Comparison of ENCODE assay signal across 8 mouse cellular contexts in genomic region chr2:168205681-168206631, GRCm38 (mm10). TPM values are rescaled to one million over a fixed set of nuclear protein-coding genes. Genes with fewer than 3 reads are reported as not detected.
DNase-seq lines count a peak whose midpoint lies in the region; ATAC-seq and TF ChIP-seq lines count a peak whose summit lies in the region.

No protein-coding gene starts in this region.

- peaks cover 30 to 64% of the 10 kb centered on the region in 2 experiments for H3K36me3 ChIP-seq in CH12.LX (replicated peaks in 1 of 2; ENCODE audit: control insufficient read depth in 1 of 2, insufficient read depth in 1 of 2, low read length in 1 of 2)
- H3K36me3 ChIP-seq in embryonic facial prominence, embryonic 10.5 days (replicated peaks) = peaks cover 75% of the 10 kb centered on the region
- H3K36me3 ChIP-seq in heart, embryonic 16.5 days (ENCODE audit: control insufficient read depth, insufficient read depth) = peaks cover 33% of the 10 kb centered on the region

- H3K4me2 ChIP-seq in CH12.LX (ENCODE audit: insufficient read depth, low read depth, poor library complexity, severe bottlenecking) = peak overlapping the region; percentile 63
- H3K4me2 ChIP-seq in heart, embryonic 16.5 days (ENCODE audit: low read depth, low read length) = peak overlapping the region; percentile 79

- peak; percentile 29; the same call in 1 of the 2 replicates for TF ChIP-seq POLR2A in CH12.LX (IDR thresholded peaks at IDR 0.05; ENCODE audit: low read depth, low read length)

- H3K4me1 ChIP-seq in CH12.LX (ENCODE audit: control insufficient read depth in 1 of 2, insufficient read depth in 2 of 2) = peaks cover 12 to 49% of the 10 kb centered on the region in 2 experiments
- peaks cover 27% of the 10 kb centered on the region for H3K4me1 ChIP-seq in embryonic facial prominence, embryonic 10.5 days
- peaks cover 25% of the 10 kb centered on the region for H3K4me1 ChIP-seq in heart, embryonic 16.5 days (ENCODE audit: control insufficient read depth, insufficient read depth, low read length)

- under 1% methylated on average over 49 of the region's 49 CpGs for WGBS in embryonic facial prominence, embryonic 10.5 days
- under 1% methylated on average over 49 of the region's 49 CpGs for WGBS in heart, embryonic 16.5 days

- H3K27me3 ChIP-seq in CH12.LX (replicated peaks) = no peaks in the 10 kb centered on the region
- H3K27me3 ChIP-seq in embryonic facial prominence, embryonic 10.5 days (replicated peaks; ENCODE audit: low read depth, poor library complexity, severe bottlenecking) = no peaks in the 10 kb centered on the region
- no peaks in the 10 kb centered on the region for H3K27me3 ChIP-seq in heart, embryonic 16.5 days (ENCODE audit: control insufficient read depth, insufficient read depth, low read length)

- no peak for TF ChIP-seq RAD21 in CH12.LX (IDR thresholded peaks at IDR 0.05; ENCODE audit: low read depth, low read length)

- in situ Hi-C loops in CH12.LX (cut with MboI; ENCODE audit: low pct_ligation_motif_present, low pct_unique_long_range_greater_than_20kb, low sequenced_read_pairs) = loop anchor here (5.0 kb wide), 1 partner anchor 94 kb away; no protein-coding TSS in a partner anchor

- TF ChIP-seq EP300 in CH12.LX (IDR thresholded peaks at IDR 0.05; ENCODE audit: low read length) = no peak

- peaks cover 4% of the 10 kb centered on the region for H3K9me3 ChIP-seq in CH12.LX (replicated peaks; ENCODE audit: low read length)
- H3K9me3 ChIP-seq in embryonic facial prominence, embryonic 10.5 days = no peaks in the 10 kb centered on the region
- peaks cover 4% of the 10 kb centered on the region; the same call in 1 of the 2 replicates for H3K9me3 ChIP-seq in heart, embryonic 16.5 days (replicated peaks; ENCODE audit: control insufficient read depth, low read length)

- 0 out of 2 replicates have a peak, but pooled peaks have one; percentile 3 for ATAC-seq in heart, embryonic 16.5 days (replicated peaks; ENCODE audit: extremely low read depth, insufficient read depth, low FRiP score)

- TF ChIP-seq CTCF in CH12.LX (conservative IDR thresholded peaks at IDR 0.05 in 1 of 2, IDR thresholded peaks at IDR 0.05 in 1 of 2; ENCODE audit: low read depth in 2 of 2, low read length in 2 of 2) = no peak

- peak overlapping the region; percentile 78 for H3K27ac ChIP-seq in CH12.LX (ENCODE audit: insufficient read depth, low read depth)
- H3K27ac ChIP-seq in embryonic facial prominence, embryonic 10.5 days (replicated peaks) = peak overlapping the region; percentile 100
- H3K27ac ChIP-seq in heart, embryonic 16.5 days (ENCODE audit: low read length) = peak overlapping the region; percentile 99

- dilution Hi-C loops in CH12.LX (cut with MboI; ENCODE audit: extremely low pct_ligation_motif_present, extremely low pct_unique_long_range_greater_than_20kb, low sequenced_read_pairs) = no loop called here

- H3K9ac ChIP-seq in CH12.LX (ENCODE audit: insufficient read depth, low read depth) = peak overlapping the region; percentile 94
- peak overlapping the region; percentile 100 for H3K9ac ChIP-seq in heart, embryonic 16.5 days (ENCODE audit: low read length)

- peaks cover 52% of the 10 kb centered on the region for H3K79me2 ChIP-seq in CH12.LX (replicated peaks; ENCODE audit: control insufficient read depth, extremely low read depth, insufficient read depth, poor library complexity, severe bottlenecking)

- H3K4me3 ChIP-seq in CH12.LX (replicated peaks in 1 of 3; ENCODE audit: low read depth in 2 of 3, low read length in 2 of 3, poor library complexity in 1 of 3) = peak overlapping the region; percentile 94 to 100 (median 96)
- H3K4me3 ChIP-seq in embryonic facial prominence, embryonic 10.5 days = peak overlapping the region; percentile 99
- H3K4me3 ChIP-seq in heart, embryonic 16.5 days (ENCODE audit: low read length) = peak overlapping the region; percentile 87

- DNase-seq in CH12.LX (ENCODE audit: extremely low read depth) = no peak
- peak; percentile 11 for DNase-seq in T-cell, adult 2 months (ENCODE audit: low spot score)
- peak; percentile 70 for DNase-seq in embryonic facial prominence, embryonic 10.5 days (ENCODE audit: low spot score)
- DNase-seq in kidney, postnatal 4 days = peak; percentile 41 to 57
- peak; percentile 32 for DNase-seq in lung, postnatal 10 days
- peak; percentile 48 for DNase-seq in right cerebral cortex, postnatal 4 days
- DNase-seq in adipocyte (ENCODE audit: low spot score) = no peak

TF ChIP-seq in CH12.LX, 34 proteins besides CTCF, POLR2A, EP300 and RAD21:
- TF ChIP-seq MAX (IDR thresholded peaks at IDR 0.05; ENCODE audit: low read length) (no peak), GABPA (IDR thresholded peaks at IDR 0.05; ENCODE audit: insufficient replicate concordance, low read depth, low read length) (no peak), MAFK (IDR thresholded peaks at IDR 0.05; ENCODE audit: insufficient replicate concordance, low read length) (no peak), KAT2A (IDR thresholded peaks at IDR 0.05; ENCODE audit: insufficient replicate concordance, low read length) (no peak), UBTF (IDR thresholded peaks at IDR 0.05; ENCODE audit: low read depth, low read length) (peak; percentile 42; the same call in 1 of the 2 replicates), HCFC1 (IDR thresholded peaks at IDR 0.05; ENCODE audit: low read depth, low read length) (no peak), SIN3A (IDR thresholded peaks at IDR 0.05; ENCODE audit: low read length) (0 out of 2 replicates have a peak, but pooled peaks have one; percentile 11), TCF12 (IDR thresholded peaks at IDR 0.05; ENCODE audit: low read depth, low read length) (no peak), MXI1 (IDR thresholded peaks at IDR 0.05; ENCODE audit: low read depth, low read length) (no peak; the same call in 1 of the 2 replicates)

RNA-seq across cellular contexts. Expression of gene Adnp, which starts 1.0 kb away (rescaled TPM):
- total RNA-seq in CH12.LX (2012; rRNA removed) (3.3 and 3.5 TPM in 2 replicates), CH12.LX (2014; rRNA removed) (1.3 TPM in 2 replicates)
- 11.8 and 12.9 TPM in 2 replicates for polyA plus RNA-seq in CH12.LX (2012; ENCODE audit: insufficient read length, low read depth)
- 3.4 and 3.5 TPM in 2 replicates for polyA plus RNA-seq in embryonic facial prominence, embryonic 10.5 days (2016; fragmentation: Nextera tagmentation; extraction: Ambion mirVana)
- 1.4 and 1.6 TPM in 2 replicates for polyA plus RNA-seq in heart, embryonic 16.5 days (2015; fragmentation: Nextera tagmentation; extraction: Ambion mirVana)

RNA-seq across cellular contexts. Expression of gene Gm20716, which starts 24.2 kb away (rescaled TPM):
- total RNA-seq in CH12.LX (2012; rRNA removed) (26.1 and 27.8 TPM in 2 replicates), CH12.LX (2014; rRNA removed) (26.9 and 28.6 TPM in 2 replicates)
- polyA plus RNA-seq in CH12.LX (2012; ENCODE audit: insufficient read length, low read depth) = 30.7 and 34.8 TPM in 2 replicates
- 17.9 and 20.7 TPM in 2 replicates for polyA plus RNA-seq in embryonic facial prominence, embryonic 10.5 days (2016; fragmentation: Nextera tagmentation; extraction: Ambion mirVana)
- polyA plus RNA-seq in heart, embryonic 16.5 days (2015; fragmentation: Nextera tagmentation; extraction: Ambion mirVana) = 10.8 and 11.8 TPM in 2 replicates

RNA-seq across cellular contexts. Expression of gene Dpm1, which starts 24.4 kb away (rescaled TPM):
- total RNA-seq in CH12.LX (2012; rRNA removed) = 28.5 and 34.5 TPM in 2 replicates
- total RNA-seq in CH12.LX (2014; rRNA removed) = 52.9 and 55.3 TPM in 2 replicates
- polyA plus RNA-seq in CH12.LX (2012; ENCODE audit: insufficient read length, low read depth) = 30.7 and 54.9 TPM in 2 replicates
- 71.5 and 72.5 TPM in 2 replicates for polyA plus RNA-seq in embryonic facial prominence, embryonic 10.5 days (2016; fragmentation: Nextera tagmentation; extraction: Ambion mirVana)
- 89.3 and 104 TPM in 2 replicates for polyA plus RNA-seq in heart, embryonic 16.5 days (2015; fragmentation: Nextera tagmentation; extraction: Ambion mirVana)

RNA-seq across cellular contexts. Expression of gene Mocs3, which starts 24.5 kb away (rescaled TPM):
- total RNA-seq in CH12.LX (2012; rRNA removed) (10.6 and 13.3 TPM in 2 replicates), CH12.LX (2014; rRNA removed) (8.0 and 9.5 TPM in 2 replicates)
- polyA plus RNA-seq in CH12.LX (2012; ENCODE audit: insufficient read length, low read depth) = 7.2 and 7.6 TPM in 2 replicates
- 6.4 and 6.6 TPM in 2 replicates for polyA plus RNA-seq in embryonic facial prominence, embryonic 10.5 days (2016; fragmentation: Nextera tagmentation; extraction: Ambion mirVana)
- 4.3 and 4.9 TPM in 2 replicates for polyA plus RNA-seq in heart, embryonic 16.5 days (2015; fragmentation: Nextera tagmentation; extraction: Ambion mirVana)

Comparison
In these comparisons a context has a peak if more than half of its experiments do, and no peak if none do; other contexts are left out.
1. DNase-seq: peak in T-cell, adult 2 months (single experiment), embryonic facial prominence, embryonic 10.5 days (single experiment), kidney, postnatal 4 days (2 of 2), lung, postnatal 10 days (single experiment) and right cerebral cortex, postnatal 4 days (single experiment); none in CH12.LX (single experiment) and adipocyte (single experiment).
2. Peak in every context shown above with its lines, with median percentiles within 50 percentile points of each other: H3K27ac ChIP-seq and H3K4me3 ChIP-seq.